Mouse (Mus musculus) liver, embryonic 16.5 days (tissue): ENCODE results near the gene Secisbp2l. TPM values are rescaled to one million over a fixed set of nuclear protein-coding genes. Genes with fewer than 3 reads are reported as not detected.

ENCODE experiments used
- ATAC-seq: fragments of 200-750 bp; cut with Nextera tagmentation; 2 replicates; pipeline ENCODE4 v1.8.0; 2017; ENCODE audit warnings: low read depth, mild to moderate bottlenecking, moderate number of reproducible peaks, moderate library complexity
- H3K27ac ChIP-seq: fragments of 300-500 bp; sonication (generic); 2 replicates; pipeline ENCODE4 v1.5.1; 2014; ENCODE audit warnings: mild to moderate bottlenecking, low read length
- H3K27me3 ChIP-seq: fragments of 300-500 bp; sonication (generic); 2 replicates; pipeline ENCODE4 v1.6.1; 2014; ENCODE audit warnings: low read depth, low read length, mixed read lengths; ENCODE audit not compliant: control insufficient read depth, insufficient read depth
- H3K36me3 ChIP-seq: fragments of 300-500 bp; sonication (generic); 2 replicates; pipeline ENCODE4 v1.6.1; 2014; ENCODE audit warnings: mild to moderate bottlenecking; ENCODE audit not compliant: control insufficient read depth, insufficient read depth
- H3K4me1 ChIP-seq: fragments of 300-500 bp; sonication (generic); 2 replicates; pipeline ENCODE4 v1.6.1; 2014; ENCODE audit warnings: low read depth, low read length, mixed read lengths; ENCODE audit not compliant: control insufficient read depth
- H3K4me2 ChIP-seq: fragments of 300-500 bp; sonication (generic); 2 replicates; pipeline ENCODE4 v1.6.1; 2014; ENCODE audit warnings: low read depth, low read length, mixed read lengths
- H3K4me3 ChIP-seq: fragments of 300-500 bp; sonication (generic); 2 replicates; pipeline ENCODE4 v1.5.1; 2014; ENCODE audit warnings: low read depth, mild to moderate bottlenecking, low read length
- H3K9ac ChIP-seq: fragments of 300-500 bp; sonication (generic); 2 replicates; pipeline ENCODE4 v1.6.1; 2014; ENCODE audit warnings: low read depth, low read length
- H3K9me3 ChIP-seq: fragments of 300-500 bp; sonication (generic); replicated peaks from 2 replicates; pipeline ENCODE4 v1.6.1; 2016; ENCODE audit warnings: low read length; ENCODE audit not compliant: control insufficient read depth
- WGBS: fragments of 180-500 bp; shearing (Covaris S2); extraction: QIAGEN DNeasy Blood & Tissue Kit; methylation state at CpG from one replicate; pipeline ENCODE4 v1.1.7; 2014; ENCODE audit not compliant: insufficient replicate concordance; 5-methylcytosine and 5-hydroxymethylcytosine counted together
- polyA plus RNA-seq: library from polyadenylated mRNA; unstranded; fragments of >200 nt; fragmentation: Nextera tagmentation; extraction: Ambion mirVana; gene quantifications from 2 replicates; pipeline ENCODE4 v1.2.1, GENCODE M21; 2015

Secisbp2l gene
- polyA plus RNA-seq, 1 experiment from 2014 or later = 5.4 TPM

DNA sequence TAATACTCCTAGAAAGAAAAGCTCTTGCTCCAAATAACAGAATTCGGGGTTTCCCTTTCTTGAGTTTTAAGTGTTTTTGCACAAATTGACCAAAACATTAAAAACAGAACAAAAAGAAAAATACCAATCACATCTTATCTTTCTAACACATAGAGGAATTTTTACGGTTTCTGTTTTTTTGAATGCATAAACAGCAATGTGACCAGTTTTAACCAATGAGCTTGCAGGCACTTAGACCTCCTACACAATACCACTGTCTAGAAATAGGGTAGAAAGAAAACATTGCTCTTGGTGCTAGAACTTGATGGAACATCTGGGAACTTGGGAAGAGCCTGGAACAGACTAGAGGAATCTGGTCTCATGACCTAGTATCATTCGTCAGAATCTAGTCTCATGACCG lies 7.6 kb upstream of the Secisbp2l start:
- H3K9me3 ChIP-seq = no peaks in the 10 kb centered on the region
- H3K4me2 ChIP-seq = no peak overlapping the region
- no peak overlapping the region for H3K4me3 ChIP-seq
- ATAC-seq = no peak
- H3K9ac ChIP-seq = no peak overlapping the region
- H3K4me1 ChIP-seq = no peaks in the 10 kb centered on the region
- no peak overlapping the region for H3K27ac ChIP-seq
- no peaks in the 10 kb centered on the region for H3K36me3 ChIP-seq
- WGBS = 67% methylated on average over 4 of the region's 4 CpGs
- H3K27me3 ChIP-seq = no peaks in the 10 kb centered on the region

GRCm38 (mm10) chr2:125789265-125789664 lies 6.6 kb upstream of the Secisbp2l start:
- Histone ChIP-seq H3K4me1 (no peaks in the 10 kb centered on the region), H3K36me3 (no peaks in the 10 kb centered on the region), H3K27me3 (no peaks in the 10 kb centered on the region), H3K27ac (no peak overlapping the region), H3K9me3 (no peaks in the 10 kb centered on the region), H3K4me3 (no peak overlapping the region), H3K9ac (no peak overlapping the region), H3K4me2 (no peak overlapping the region)
- 51% methylated on average over 5 of the region's 5 CpGs for WGBS
- no peak for ATAC-seq

DNA sequence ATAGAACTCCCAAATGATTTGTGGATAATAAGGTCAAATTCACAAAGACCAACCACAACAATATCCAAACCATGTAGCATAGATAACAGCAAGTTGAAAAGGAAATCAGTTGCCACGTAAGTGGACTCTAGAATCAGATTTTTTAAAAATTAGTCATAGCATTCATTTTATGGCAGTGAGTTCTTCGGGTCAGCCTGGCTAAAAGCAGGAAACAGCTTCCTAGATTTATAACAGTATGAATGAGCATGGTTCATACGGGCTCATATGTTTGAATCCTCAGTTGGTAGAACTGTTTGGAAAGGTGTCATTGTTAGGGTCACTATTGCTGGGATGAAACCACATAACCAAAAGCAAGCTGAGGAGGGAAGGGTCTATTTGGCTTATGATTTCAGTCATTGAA lies 6.1 kb upstream of the Secisbp2l start:
- H3K4me1 ChIP-seq = no peaks in the 10 kb centered on the region
- H3K9me3 ChIP-seq = no peaks in the 10 kb centered on the region
- H3K27ac ChIP-seq = no peak overlapping the region
- no peak for ATAC-seq
- H3K27me3 ChIP-seq = no peaks in the 10 kb centered on the region
- no peak overlapping the region for H3K4me2 ChIP-seq
- H3K36me3 ChIP-seq = no peaks in the 10 kb centered on the region
- WGBS = 44% methylated on average over 3 of the region's 3 CpGs
- H3K4me3 ChIP-seq = no peak overlapping the region
- no peak overlapping the region for H3K9ac ChIP-seq

DNA sequence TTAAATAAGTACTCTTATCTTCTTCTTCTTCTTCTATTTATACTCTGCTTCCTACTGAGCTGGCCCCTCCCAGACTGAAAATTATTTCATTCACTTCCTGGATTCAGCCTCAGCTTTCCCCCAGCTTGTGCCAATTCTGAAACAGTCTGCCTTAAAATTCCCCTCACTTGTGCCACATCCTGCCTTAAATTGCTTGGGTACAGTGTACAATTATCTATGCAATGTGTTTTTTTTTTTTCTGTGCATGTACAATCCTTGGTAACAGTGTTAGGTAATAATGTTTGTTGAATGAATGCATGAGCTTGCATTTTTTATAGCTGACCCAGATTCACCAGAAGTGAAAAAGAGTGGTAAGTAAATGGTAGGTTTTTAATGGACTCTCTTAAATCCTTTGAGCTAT lies 5.7 kb upstream of the Secisbp2l start:
- peaks cover 1% of the 10 kb centered on the region for H3K4me1 ChIP-seq
- H3K9ac ChIP-seq = no peak overlapping the region
- no peaks in the 10 kb centered on the region for H3K36me3 ChIP-seq
- H3K27ac ChIP-seq = no peak overlapping the region
- no peaks in the 10 kb centered on the region for H3K9me3 ChIP-seq
- ATAC-seq = no peak
- no peak overlapping the region for H3K4me2 ChIP-seq
- H3K27me3 ChIP-seq = no peaks in the 10 kb centered on the region
- no peak overlapping the region for H3K4me3 ChIP-seq

DNA sequence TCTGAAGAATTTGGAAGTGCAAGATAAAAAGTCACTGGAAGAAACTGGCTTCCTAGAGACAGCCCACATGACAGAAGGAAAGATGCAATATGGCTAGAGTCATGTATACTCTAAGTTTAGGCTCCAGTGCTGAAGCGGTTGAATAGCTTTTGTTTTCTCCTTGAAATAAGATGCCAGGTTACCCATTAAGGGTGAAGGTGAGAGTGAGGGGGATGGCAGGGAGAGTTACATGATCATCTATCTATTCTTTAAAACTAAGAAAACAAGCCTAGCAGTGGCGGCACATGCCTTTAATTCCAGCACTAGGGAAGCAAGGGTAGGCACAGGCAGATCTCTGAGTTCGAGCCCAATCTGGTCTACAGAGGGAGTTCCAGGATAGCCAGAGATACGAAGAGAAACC lies 2.4 kb upstream of the Secisbp2l start:
- H3K27ac ChIP-seq = no peak overlapping the region
- no peak overlapping the region for H3K4me3 ChIP-seq
- no peak overlapping the region for H3K4me2 ChIP-seq
- H3K36me3 ChIP-seq = no peaks in the 10 kb centered on the region
- no peaks in the 10 kb centered on the region for H3K9me3 ChIP-seq
- 60% methylated on average over 4 of the region's 4 CpGs for WGBS
- no peaks in the 10 kb centered on the region for H3K27me3 ChIP-seq
- peaks cover 17% of the 10 kb centered on the region for H3K4me1 ChIP-seq
- no peak for ATAC-seq
- no peak overlapping the region for H3K9ac ChIP-seq

GRCm38 (mm10) chr2:125784392-125784791 lies 1.7 kb upstream of the Secisbp2l start:
- no peak for ATAC-seq
- 71% methylated on average over 4 of the region's 4 CpGs for WGBS
- H3K9me3 ChIP-seq = no peaks in the 10 kb centered on the region
- H3K4me3 ChIP-seq = no peak overlapping the region
- H3K9ac ChIP-seq = no peak overlapping the region
- no peak overlapping the region for H3K4me2 ChIP-seq
- no peak overlapping the region for H3K27ac ChIP-seq
- H3K4me1 ChIP-seq = peaks cover 17% of the 10 kb centered on the region
- H3K36me3 ChIP-seq = no peaks in the 10 kb centered on the region
- H3K27me3 ChIP-seq = no peaks in the 10 kb centered on the region

DNA sequence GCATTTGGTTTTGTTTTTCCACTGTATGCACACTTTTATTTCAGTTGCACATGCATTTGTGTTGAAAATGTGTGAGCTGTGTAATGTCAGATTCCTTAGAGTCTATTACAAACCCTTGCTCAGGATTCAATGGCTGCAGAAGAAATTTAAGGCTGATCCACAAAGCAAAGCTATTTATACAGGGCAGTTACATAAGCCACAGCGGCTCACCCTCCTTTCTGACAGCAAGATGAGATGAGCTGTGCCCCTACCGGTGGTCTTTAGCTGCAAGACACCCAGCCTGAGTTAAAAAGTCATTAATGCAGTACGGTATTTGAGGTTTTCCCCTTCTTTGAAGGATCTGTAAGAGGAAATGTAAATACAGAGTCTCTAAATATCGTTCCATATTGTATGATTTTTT lies 1.2 kb upstream of the Secisbp2l start:
- Histone ChIP-seq H3K4me3 (no peak overlapping the region), H3K27me3 (no peaks in the 10 kb centered on the region), H3K4me2 (no peak overlapping the region), H3K9me3 (no peaks in the 10 kb centered on the region), H3K4me1 (peaks cover 17% of the 10 kb centered on the region), H3K27ac (no peak overlapping the region), H3K9ac (no peak overlapping the region), H3K36me3 (no peaks in the 10 kb centered on the region)
- 46% methylated on average over 4 of the region's 4 CpGs for WGBS
- ATAC-seq = no peak

- 2% methylated on average over 44 of the region's 44 CpGs for WGBS
- Histone ChIP-seq H3K27me3 (no peaks in the 10 kb centered on the region), H3K36me3 (no peaks in the 10 kb centered on the region), H3K4me2 (peak overlapping the region; percentile 73), H3K9ac (peak overlapping the region; percentile 96), H3K4me1 (peaks cover 17% of the 10 kb centered on the region), H3K9me3 (no peaks in the 10 kb centered on the region), H3K4me3 (peak overlapping the region; percentile 96), H3K27ac (peak overlapping the region; percentile 71; the same call in 1 of the 2 replicates)
- ATAC-seq = no peak
Measured at GRCm38 (mm10) chr2:125781978-125782718, 522 bp downstream of the Secisbp2l start.

- 61% methylated on average over 2 of the region's 2 CpGs for WGBS
- Histone ChIP-seq H3K4me2 (peak overlapping the region; percentile 73; the same call in 1 of the 2 replicates), H3K36me3 (no peaks in the 10 kb centered on the region), H3K9me3 (no peaks in the 10 kb centered on the region), H3K4me1 (peaks cover 17% of the 10 kb centered on the region), H3K27ac (no peak overlapping the region), H3K9ac (no peak overlapping the region), H3K4me3 (no peak overlapping the region), H3K27me3 (no peaks in the 10 kb centered on the region)
- ATAC-seq = no peak
Measured at GRCm38 (mm10) chr2:125781006-125781405, 1.7 kb downstream of the Secisbp2l start.
